Mouse (Mus musculus) lung, embryonic 16.5 days (tissue): ENCODE results near the gene Syt2. TPM values are rescaled to one million over a fixed set of nuclear protein-coding genes. Genes with fewer than 3 reads are reported as not detected.

Experiments
- ATAC-seq: fragments of 200-750 bp; cut with Nextera tagmentation; 2 replicates; pipeline ENCODE4 v1.8.0; 2017; ENCODE audit warnings: low read depth, mild to moderate bottlenecking, moderate library complexity
- H3K27ac ChIP-seq: fragments of 300-500 bp; sonication (generic); 2 replicates; pipeline ENCODE4 v1.5.1; 2014; ENCODE audit warnings: mild to moderate bottlenecking, control low read depth, low read length
- H3K27me3 ChIP-seq: fragments of 300-500 bp; sonication (generic); 2 replicates; pipeline ENCODE4 v1.6.1; 2014; ENCODE audit warnings: low read depth, low read length, mixed read lengths; ENCODE audit not compliant: control insufficient read depth, insufficient read depth
- H3K36me3 ChIP-seq: fragments of 300-500 bp; sonication (generic); 2 replicates; pipeline ENCODE4 v1.6.1; 2014; ENCODE audit warnings: low read length; ENCODE audit not compliant: control insufficient read depth, insufficient read depth
- H3K4me1 ChIP-seq: fragments of 300-500 bp; sonication (generic); replicated peaks from 2 replicates; pipeline ENCODE4 v1.6.1; 2014; ENCODE audit warnings: low read length, mixed read lengths; ENCODE audit not compliant: control insufficient read depth, insufficient read depth
- H3K4me2 ChIP-seq: fragments of 300-500 bp; sonication (generic); 2 replicates; pipeline ENCODE4 v1.6.1; 2014; ENCODE audit warnings: low read depth, low read length, control low read depth
- H3K4me3 ChIP-seq: fragments of 300-500 bp; sonication (generic); 2 replicates; pipeline ENCODE4 v1.5.1; 2014; ENCODE audit warnings: mild to moderate bottlenecking, low read length, control low read depth
- H3K9ac ChIP-seq: fragments of 300-500 bp; sonication (generic); 2 replicates; pipeline ENCODE4 v1.6.1; 2014; ENCODE audit warnings: low read length, control low read depth
- H3K9me3 ChIP-seq: fragments of 300-500 bp; sonication (generic); 2 replicates; pipeline ENCODE4 v1.6.1; 2016; ENCODE audit warnings: low read length; ENCODE audit not compliant: control insufficient read depth
- WGBS: fragments of 180-500 bp; shearing (Covaris S2); extraction: QIAGEN DNeasy Blood & Tissue Kit; methylation state at CpG from one replicate; pipeline ENCODE4 v1.1.7; 2014; 5-methylcytosine and 5-hydroxymethylcytosine counted together
- polyA plus RNA-seq: library from polyadenylated mRNA; unstranded; fragments of >200 nt; fragmentation: Nextera tagmentation; extraction: Ambion mirVana; gene quantifications from 2 replicates; pipeline ENCODE4 v1.2.1, GENCODE M21; 2015

Gene Syt2
- polyA plus RNA-seq, 1 experiment from 2014 or later = 0.15 TPM

DNA sequence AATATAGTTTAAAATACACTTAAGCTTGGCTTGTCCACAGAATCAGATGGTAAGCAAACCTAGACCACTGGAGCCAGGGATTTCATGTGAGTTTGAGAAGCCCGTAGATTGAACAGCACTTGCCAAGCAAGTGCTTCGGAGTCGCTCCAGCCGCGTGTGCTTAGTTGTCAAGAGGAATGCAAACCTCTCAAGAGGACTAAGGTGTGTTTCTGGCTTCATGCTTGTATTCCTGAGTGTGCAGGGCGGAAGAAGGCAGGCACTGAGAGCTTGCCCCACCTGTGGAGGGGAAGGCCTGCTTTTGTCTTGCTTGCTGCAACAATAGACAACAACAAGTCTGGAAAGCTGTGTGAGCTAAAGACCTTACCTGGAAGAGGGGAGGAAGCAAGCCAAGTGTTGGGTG lies 2.8 kb upstream of the Syt2 start:
- ATAC-seq = peak; percentile 65
- Histone ChIP-seq H3K4me3 (no peak overlapping the region), H3K9me3 (no peaks in the 10 kb centered on the region), H3K9ac (no peak overlapping the region), H3K27ac (no peak overlapping the region), H3K4me2 (no peak overlapping the region), H3K4me1 (peaks cover 18% of the 10 kb centered on the region), H3K27me3 (peaks cover 45% of the 10 kb centered on the region), H3K36me3 (no peaks in the 10 kb centered on the region)
- WGBS = 45% methylated on average over 6 of the region's 6 CpGs

- H3K9ac ChIP-seq = no peak overlapping the region
- WGBS = 11% methylated on average over 16 of the region's 16 CpGs
- H3K36me3 ChIP-seq = no peaks in the 10 kb centered on the region
- ATAC-seq = no peak
- H3K9me3 ChIP-seq = no peaks in the 10 kb centered on the region
- peak overlapping the region; percentile 83; the same call in 1 of the 2 replicates for H3K4me2 ChIP-seq
- H3K4me1 ChIP-seq = peaks cover 18% of the 10 kb centered on the region
- peaks cover 53% of the 10 kb centered on the region for H3K27me3 ChIP-seq
- no peak overlapping the region for H3K27ac ChIP-seq
- H3K4me3 ChIP-seq = peak overlapping the region; percentile 55
Observed at GRCm38 (mm10) chr1:134645408-134646200, 873 bp upstream of the Syt2 start.

GRCm38 (mm10) chr1:134646963-134647282 lies 446 bp downstream of the Syt2 start:
- H3K9ac ChIP-seq = peak overlapping the region; percentile 53

DNA sequence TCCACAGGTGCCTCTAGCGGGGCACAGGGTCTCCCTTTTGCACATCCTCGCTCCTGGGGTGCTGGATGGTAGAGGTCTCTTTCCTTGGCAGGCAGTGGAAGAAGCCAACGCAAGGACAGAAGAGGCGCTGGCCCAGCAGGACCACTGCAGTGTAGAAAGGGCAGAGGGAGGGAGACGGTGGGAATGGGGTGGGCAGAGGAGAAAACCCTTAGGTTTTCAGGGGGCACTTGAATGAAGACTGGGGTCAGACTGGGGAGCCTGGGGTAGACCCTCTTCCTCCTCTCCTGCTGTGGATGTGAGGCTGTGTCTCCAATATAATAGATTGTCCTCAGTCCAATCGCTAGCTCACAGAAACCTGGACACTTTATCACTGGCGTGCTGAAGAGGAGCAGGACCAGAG lies 1.1 kb downstream of the Syt2 start:
- H3K36me3 ChIP-seq = no peaks in the 10 kb centered on the region
- H3K27me3 ChIP-seq = peaks cover 50% of the 10 kb centered on the region
- no peak overlapping the region for H3K4me2 ChIP-seq
- H3K4me1 ChIP-seq = peaks cover 31% of the 10 kb centered on the region
- no peak overlapping the region for H3K27ac ChIP-seq
- WGBS = 35% methylated on average over 7 of the region's 7 CpGs
- no peak for ATAC-seq
- H3K9me3 ChIP-seq = no peaks in the 10 kb centered on the region
- no peak overlapping the region for H3K4me3 ChIP-seq
- H3K9ac ChIP-seq = no peak overlapping the region

More at GRCm38 (mm10) chr1:134646963-134647282, 446 bp downstream of the Syt2 start:
- Histone ChIP-seq H3K4me3 (peak overlapping the region; percentile 55), H3K27me3 (peaks cover 51% of the 10 kb centered on the region), H3K4me1 (peaks cover 26% of the 10 kb centered on the region), H3K27ac (no peak overlapping the region), H3K4me2 (peak overlapping the region; percentile 83), H3K9me3 (no peaks in the 10 kb centered on the region), H3K36me3 (no peaks in the 10 kb centered on the region)
- under 1% methylated on average over 26 of the region's 28 CpGs for WGBS
- ATAC-seq = no peak

GRCm38 (mm10) chr1:134650816-134651215 lies 4.3 kb downstream of the Syt2 start:
- Histone ChIP-seq H3K27ac (no peak overlapping the region), H3K27me3 (peaks cover 43% of the 10 kb centered on the region), H3K4me2 (no peak overlapping the region), H3K9me3 (no peaks in the 10 kb centered on the region; the same call in 1 of the 2 replicates), H3K36me3 (no peaks in the 10 kb centered on the region), H3K4me1 (peaks cover 24% of the 10 kb centered on the region), H3K4me3 (no peak overlapping the region), H3K9ac (no peak overlapping the region)
- ATAC-seq = no peak
- WGBS = 76% methylated on average over 5 of the region's 5 CpGs

- H3K36me3 ChIP-seq = no peaks in the 10 kb centered on the region
- H3K4me1 ChIP-seq = peaks cover 19% of the 10 kb centered on the region
- H3K27me3 ChIP-seq = peaks cover 37% of the 10 kb centered on the region
- peak; percentile 85; the same call in 1 of the 2 replicates for ATAC-seq
- 41% methylated on average over 13 of the region's 13 CpGs for WGBS
- no peaks in the 10 kb centered on the region; the same call in 1 of the 2 replicates for H3K9me3 ChIP-seq
- peak overlapping the region; percentile 31; the same call in 1 of the 2 replicates for H3K27ac ChIP-seq
- no peak overlapping the region for H3K4me3 ChIP-seq
- H3K4me2 ChIP-seq = peak overlapping the region; percentile 30; the same call in 1 of the 2 replicates
- H3K9ac ChIP-seq = peak overlapping the region; percentile 15; the same call in 1 of the 2 replicates
Observed at GRCm38 (mm10) chr1:134651268-134651850, 4.9 kb downstream of the Syt2 start.

GRCm38 (mm10) chr1:134651851-134652398 lies 5.4 kb downstream of the Syt2 start:
- no peaks in the 10 kb centered on the region; the same call in 1 of the 2 replicates for H3K9me3 ChIP-seq
- peak; percentile 55 for ATAC-seq
- H3K9ac ChIP-seq = peak overlapping the region; percentile 15; the same call in 1 of the 2 replicates
- peak overlapping the region; percentile 38; the same call in 1 of the 2 replicates for H3K27ac ChIP-seq
- no peaks in the 10 kb centered on the region for H3K36me3 ChIP-seq
- H3K4me2 ChIP-seq = peak overlapping the region; percentile 30; the same call in 1 of the 2 replicates
- H3K27me3 ChIP-seq = peaks cover 31% of the 10 kb centered on the region
- 32% methylated on average over 4 of the region's 4 CpGs for WGBS
- peaks cover 14% of the 10 kb centered on the region for H3K4me1 ChIP-seq
- H3K4me3 ChIP-seq = no peak overlapping the region; the same call in 1 of the 2 replicates

DNA sequence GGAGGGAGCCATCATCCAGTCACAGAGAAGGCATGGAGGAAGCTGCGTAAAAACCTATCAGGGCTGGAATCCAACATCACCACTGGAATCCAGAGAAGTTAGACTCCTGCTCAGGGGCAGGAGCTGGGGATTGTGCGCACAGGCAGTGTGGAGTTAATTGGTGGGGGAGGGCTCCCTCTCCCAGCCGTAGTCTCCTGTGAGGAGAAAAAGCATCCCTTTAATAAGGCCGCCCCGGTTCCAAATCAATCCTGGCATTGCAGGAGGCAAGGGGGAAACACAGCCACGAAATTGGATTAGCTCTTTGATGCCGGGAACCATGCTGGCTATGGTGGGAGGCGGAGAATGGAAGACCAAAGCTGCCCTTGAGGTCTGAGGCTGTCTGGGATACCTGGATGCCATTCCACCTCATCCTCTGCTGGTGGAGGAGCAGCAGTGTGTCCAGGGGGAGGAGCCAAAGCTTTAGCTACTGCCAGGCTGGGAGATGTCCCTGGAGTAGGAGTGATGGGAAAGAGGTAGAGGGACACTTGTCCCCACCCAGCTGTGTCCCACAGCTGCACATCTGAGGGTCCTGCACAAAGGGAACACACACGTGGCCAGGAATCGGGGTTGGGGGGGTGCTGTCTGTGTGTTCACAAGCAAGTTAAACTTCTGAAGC lies 7.3 kb downstream of the Syt2 start:
- Histone ChIP-seq H3K9ac (no peak overlapping the region), H3K4me1 (peaks cover 13% of the 10 kb centered on the region), H3K4me3 (no peak overlapping the region), H3K9me3 (no peaks in the 10 kb centered on the region; the same call in 1 of the 2 replicates), H3K4me2 (no peak overlapping the region), H3K27me3 (peaks cover 13% of the 10 kb centered on the region), H3K27ac (no peak overlapping the region), H3K36me3 (no peaks in the 10 kb centered on the region)
- no peak for ATAC-seq
- 32% methylated on average over 10 of the region's 10 CpGs for WGBS

GRCm38 (mm10) chr1:134658841-134659240 lies 12.4 kb downstream of the Syt2 start:
- 24% methylated on average over 7 of the region's 7 CpGs for WGBS
- Histone ChIP-seq H3K4me3 (no peak overlapping the region), H3K27ac (no peak overlapping the region), H3K27me3 (peaks cover 2% of the 10 kb centered on the region; the same call in 1 of the 2 replicates), H3K4me1 (no peaks in the 10 kb centered on the region), H3K36me3 (no peaks in the 10 kb centered on the region), H3K9me3 (no peaks in the 10 kb centered on the region; the same call in 1 of the 2 replicates), H3K9ac (no peak overlapping the region), H3K4me2 (no peak overlapping the region)
- ATAC-seq = no peak
